Mouse (Mus musculus): ENCODE measurements at regions not wholly inside any gene's neighbourhood (a gene's known extent, or its start where the extent isn't known, plus 50 kb on each side); places are given as distances from the start of the nearest gene placed in this dataset.

DNA sequence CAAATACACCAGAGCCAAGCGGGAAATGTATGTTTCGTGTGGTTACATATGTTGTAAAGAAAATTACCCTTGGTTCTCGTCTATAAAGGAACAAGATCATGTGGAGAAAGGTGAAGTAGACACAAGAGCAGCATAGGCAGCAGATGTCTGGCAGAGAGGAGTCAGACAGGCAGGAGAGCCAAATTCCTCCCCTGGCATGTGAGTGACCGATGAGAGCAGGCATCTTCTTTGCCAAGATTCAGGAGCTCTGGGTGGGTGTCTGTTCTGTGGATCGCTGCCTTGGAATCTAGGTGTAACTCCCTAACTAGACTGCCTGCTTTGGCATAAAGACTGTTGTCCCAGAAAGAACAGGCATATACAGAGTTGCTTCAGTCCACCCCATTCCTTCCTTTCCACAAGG, 275.1 kb upstream of the Col8a1 start:
- no peak for TF ChIP-seq CTCF (IDR thresholded peaks at IDR 0.05; ENCODE audit: borderline replicate concordance, insufficient read depth, low read length)
- TF ChIP-seq POLR2A (IDR thresholded peaks at IDR 0.05; ENCODE audit: low read depth, low read length) = no peak

Measured in embryonic fibroblast, embryonic 13.5 days (primary cell).